Mouse (Mus musculus) heart, postnatal 0 days (tissue): ENCODE data around the gene Cadps2.

Experiments
- CTCF ChIP-seq: IDR thresholded peaks from 2 replicates; pipeline ENCODE4 v1.5.1; 2016; ENCODE audit warnings: antibody characterized with exemption, control low read depth, low read depth
- EP300 ChIP-seq: IDR thresholded peaks from 2 replicates; pipeline ENCODE4 v1.6.1; 2016; ENCODE audit warnings: antibody characterized with exemption, low read depth

DNA sequence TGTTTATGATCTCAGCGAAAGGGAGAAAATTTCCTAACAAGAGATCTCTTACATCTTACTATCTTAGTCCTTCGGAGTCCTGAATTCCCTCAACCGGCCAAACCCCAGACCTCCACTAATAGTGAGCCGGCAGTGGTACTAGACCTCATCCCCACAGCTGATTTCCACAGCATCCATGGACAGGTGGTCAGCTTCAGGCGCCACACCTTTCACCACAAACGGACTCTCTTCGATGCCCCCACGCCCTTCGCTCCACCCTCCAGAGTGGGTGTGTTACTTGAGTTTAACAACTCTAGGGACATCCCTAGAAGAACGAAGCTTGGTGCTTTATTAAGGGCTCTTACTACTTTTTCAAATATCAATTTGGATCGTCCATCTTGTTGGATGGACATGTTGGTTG is 584.6 kb downstream of the Cadps2 start:
- no peak for TF ChIP-seq EP300
- no peak for TF ChIP-seq CTCF
